Mouse (Mus musculus): ENCODE results near the gene Chrm5. TPM values are rescaled to one million over a fixed set of nuclear protein-coding genes. Genes with fewer than 3 reads are reported as not detected.
A peak's percentile ranks its signal among the peaks of the same experiment; 100 is the strongest.

The Chrm5 gene
- 0.18 and 0.54 TPM in 2 replicates for polyA plus RNA-seq (2015; fragmentation: Nextera tagmentation; extraction: Ambion mirVana)

- Histone ChIP-seq H3K27ac (replicated peaks) (no peak within 1 kb of the TSS), H3K27me3 (no peaks in the 10 kb centered on the region), H3K36me3 (no peaks in the 10 kb centered on the region), H3K4me3 (no peak within 1 kb of the TSS), H3K9me3 (no peaks in the 10 kb centered on the region), H3K4me1 (replicated peaks) (no peaks in the 10 kb centered on the region), H3K4me2 (no peak within 1 kb of the TSS), H3K9ac (no peak within 1 kb of the TSS)
- ATAC-seq (ENCODE audit: low read depth) = no peak
- 95% methylated on average over 5 of the region's 5 CpGs for WGBS
Measured at GRCm38 (mm10) chr2:112480669-112481068, at the start of gene Chrm5. TSS of gene Chrm5 (minus strand) at chr2:112480769.

GRCm38 (mm10) chr2:112526933-112527332, 46.4 kb upstream of the Chrm5 start:
- no peak for ATAC-seq (ENCODE audit: low read depth)
- Histone ChIP-seq H3K36me3 (no peaks in the 10 kb centered on the region), H3K9ac (no peak overlapping the region), H3K4me2 (no peak overlapping the region), H3K27me3 (no peaks in the 10 kb centered on the region), H3K4me3 (no peak overlapping the region), H3K27ac (replicated peaks) (no peak overlapping the region), H3K9me3 (no peaks in the 10 kb centered on the region), H3K4me1 (replicated peaks) (no peaks in the 10 kb centered on the region)
- 86% methylated on average over 3 of the region's 3 CpGs for WGBS

GRCm38 (mm10) chr2:112520526-112521482, 40.2 kb upstream of the Chrm5 start:
- no peak for ATAC-seq (ENCODE audit: low read depth)
- H3K27ac ChIP-seq (replicated peaks) = no peak overlapping the region
- no peak overlapping the region for H3K4me3 ChIP-seq
- 87% methylated on average over 4 of the region's 4 CpGs for WGBS
- H3K36me3 ChIP-seq = no peaks in the 10 kb centered on the region
- no peaks in the 10 kb centered on the region for H3K27me3 ChIP-seq
- no peaks in the 10 kb centered on the region for H3K9me3 ChIP-seq
- no peak overlapping the region for H3K4me2 ChIP-seq
- H3K4me1 ChIP-seq (replicated peaks) = no peaks in the 10 kb centered on the region
- H3K9ac ChIP-seq = no peak overlapping the region

- H3K27me3 ChIP-seq = no peaks in the 10 kb centered on the region
- no peak overlapping the region for H3K4me3 ChIP-seq
- H3K9ac ChIP-seq = no peak overlapping the region
- ATAC-seq (ENCODE audit: low read depth) = no peak
- H3K4me1 ChIP-seq (replicated peaks) = no peaks in the 10 kb centered on the region
- H3K27ac ChIP-seq (replicated peaks) = no peak overlapping the region
- H3K36me3 ChIP-seq = no peaks in the 10 kb centered on the region
- H3K9me3 ChIP-seq = no peaks in the 10 kb centered on the region
- H3K4me2 ChIP-seq = no peak overlapping the region
Measured at GRCm38 (mm10) chr2:112518541-112518940, 38.0 kb upstream of the Chrm5 start.

GRCm38 (mm10) chr2:112517218-112517617, 36.6 kb upstream of the Chrm5 start:
- Histone ChIP-seq H3K36me3 (no peaks in the 10 kb centered on the region), H3K4me3 (no peak overlapping the region), H3K4me1 (replicated peaks) (no peaks in the 10 kb centered on the region), H3K27ac (replicated peaks) (no peak overlapping the region), H3K4me2 (no peak overlapping the region), H3K9me3 (no peaks in the 10 kb centered on the region), H3K27me3 (no peaks in the 10 kb centered on the region), H3K9ac (no peak overlapping the region)
- ATAC-seq (ENCODE audit: low read depth) = no peak
- whole genome bisulfite sequencing = 94% methylated on average over 3 of the region's 3 CpGs

- no peak for ATAC-seq (ENCODE audit: low read depth)
- Histone ChIP-seq H3K4me3 (no peak overlapping the region), H3K36me3 (no peaks in the 10 kb centered on the region), H3K9me3 (no peaks in the 10 kb centered on the region), H3K27ac (replicated peaks) (no peak overlapping the region), H3K4me1 (replicated peaks) (no peaks in the 10 kb centered on the region), H3K4me2 (no peak overlapping the region), H3K27me3 (no peaks in the 10 kb centered on the region), H3K9ac (no peak overlapping the region)
- WGBS = 90% methylated on average over 3 of the region's 3 CpGs
Measured at GRCm38 (mm10) chr2:112516728-112517127, 36.2 kb upstream of the Chrm5 start.

GRCm38 (mm10) chr2:112513036-112513435, 32.5 kb upstream of the Chrm5 start:
- no peak overlapping the region for H3K4me2 ChIP-seq
- no peak overlapping the region for H3K4me3 ChIP-seq
- no peak for ATAC-seq (ENCODE audit: low read depth)
- H3K36me3 ChIP-seq = no peaks in the 10 kb centered on the region
- no peak overlapping the region for H3K27ac ChIP-seq (replicated peaks)
- WGBS = 100% methylated on average over 1 of the region's 1 CpGs
- H3K9ac ChIP-seq = no peak overlapping the region
- H3K9me3 ChIP-seq = no peaks in the 10 kb centered on the region
- H3K27me3 ChIP-seq = no peaks in the 10 kb centered on the region
- no peaks in the 10 kb centered on the region for H3K4me1 ChIP-seq (replicated peaks)

GRCm38 (mm10) chr2:112510140-112510539, 29.6 kb upstream of the Chrm5 start:
- Histone ChIP-seq H3K27me3 (no peaks in the 10 kb centered on the region), H3K9ac (no peak overlapping the region), H3K4me2 (no peak overlapping the region), H3K27ac (replicated peaks) (no peak overlapping the region), H3K36me3 (no peaks in the 10 kb centered on the region), H3K9me3 (no peaks in the 10 kb centered on the region), H3K4me3 (no peak overlapping the region), H3K4me1 (replicated peaks) (no peaks in the 10 kb centered on the region)
- WGBS = 87% methylated on average over 4 of the region's 4 CpGs
- no peak for ATAC-seq (ENCODE audit: low read depth)

- Histone ChIP-seq H3K9me3 (no peaks in the 10 kb centered on the region), H3K36me3 (no peaks in the 10 kb centered on the region), H3K4me3 (no peak overlapping the region), H3K4me2 (no peak overlapping the region), H3K27me3 (no peaks in the 10 kb centered on the region), H3K27ac (replicated peaks) (no peak overlapping the region), H3K9ac (no peak overlapping the region), H3K4me1 (replicated peaks) (no peaks in the 10 kb centered on the region)
- WGBS = 93% methylated on average over 1 of the region's 1 CpGs
- no peak for ATAC-seq (ENCODE audit: low read depth)
Measured at GRCm38 (mm10) chr2:112507444-112507843, 26.9 kb upstream of the Chrm5 start.

GRCm38 (mm10) chr2:112506841-112507435, 26.4 kb upstream of the Chrm5 start:
- Histone ChIP-seq H3K4me1 (replicated peaks) (no peaks in the 10 kb centered on the region), H3K27me3 (no peaks in the 10 kb centered on the region), H3K36me3 (no peaks in the 10 kb centered on the region), H3K4me3 (no peak overlapping the region), H3K4me2 (no peak overlapping the region), H3K9ac (no peak overlapping the region), H3K27ac (replicated peaks) (no peak overlapping the region), H3K9me3 (no peaks in the 10 kb centered on the region)
- ATAC-seq (ENCODE audit: low read depth) = no peak
- 81% methylated on average over 5 of the region's 5 CpGs for WGBS

GRCm38 (mm10) chr2:112503978-112504377, 23.4 kb upstream of the Chrm5 start:
- WGBS = 86% methylated on average over 6 of the region's 6 CpGs

GRCm38 (mm10) chr2:112501209-112501608, 20.6 kb upstream of the Chrm5 start:
- Histone ChIP-seq H3K27ac (replicated peaks) (no peak overlapping the region), H3K27me3 (no peaks in the 10 kb centered on the region), H3K4me1 (replicated peaks) (no peaks in the 10 kb centered on the region; the same call in 1 of the 2 replicates), H3K9me3 (no peaks in the 10 kb centered on the region), H3K9ac (peak overlapping the region; percentile 34; the same call in 1 of the 2 replicates), H3K4me2 (no peak overlapping the region), H3K4me3 (no peak overlapping the region), H3K36me3 (no peaks in the 10 kb centered on the region)
- 5% methylated on average over 6 of the region's 6 CpGs for WGBS
- ATAC-seq (ENCODE audit: low read depth) = peak; percentile 96

More at GRCm38 (mm10) chr2:112503978-112504377, 23.4 kb upstream of the Chrm5 start:
- no peak overlapping the region for H3K4me2 ChIP-seq
- H3K27me3 ChIP-seq = no peaks in the 10 kb centered on the region
- H3K4me1 ChIP-seq (replicated peaks) = no peaks in the 10 kb centered on the region; the same call in 1 of the 2 replicates
- H3K9ac ChIP-seq = no peak overlapping the region
- no peak for ATAC-seq (ENCODE audit: low read depth)
- no peaks in the 10 kb centered on the region for H3K36me3 ChIP-seq
- no peaks in the 10 kb centered on the region for H3K9me3 ChIP-seq
- H3K4me3 ChIP-seq = no peak overlapping the region
- H3K27ac ChIP-seq (replicated peaks) = no peak overlapping the region
